Mouse (Mus musculus): ENCODE measurements around the gene Aak1.

- TF ChIP-seq CTCF (IDR thresholded peaks at IDR 0.05; ENCODE audit: low read depth) (no peak), EP300 (optimal IDR thresholded peaks at IDR 0.05) (no peak)
Observed at GRCm38 (mm10) chr6:86991041-86991440, 141.7 kb downstream of the Aak1 start.

Data from stomach, postnatal 0 days (tissue).